Mouse (Mus musculus) embryo, embryonic 9.5 days (tissue): Measurements from ENCODE around the gene Thap4.
"Not testable (repeated sequence)": the region's sequence is repeated elsewhere in the genome, so short reads cannot be mapped to it uniquely, and the experiment has no call there.

Source experiments
- DNase-seq: peaks from one replicate; pipeline ENCODE4 v3.0.0-alpha.2; 2017; ENCODE audit errors: extremely low spot score

Gene Thap4

GRCm38 (mm10) chr1:93754573-93755290, at the start of gene Thap4:
TSS of gene Thap4 (minus strand) at chr1:93754864.
- peak; percentile 87 for DNase-seq

- DNase-seq: peak; percentile 100
Measured at GRCm38 (mm10) chr1:93803556-93804507, 49.2 kb upstream of the Thap4 start, which contains the start of gene Ing5. TSS of gene Ing5 (plus strand) at chr1:93803965.

GRCm38 (mm10) chr1:93802771-93803170, 48.1 kb upstream of the Thap4 start:
- no peak for DNase-seq

GRCm38 (mm10) chr1:93801741-93802238, 47.1 kb upstream of the Thap4 start, which contains the start of gene Dtymk:
TSS of gene Dtymk (minus strand) at chr1:93801934.
- DNase-seq: peak; percentile 92

GRCm38 (mm10) chr1:93800670-93801503, 46.2 kb upstream of the Thap4 start:
- no peak for DNase-seq

GRCm38 (mm10) chr1:93795886-93796285, 41.2 kb upstream of the Thap4 start:
- no peak for DNase-seq

- no peak for DNase-seq
Measured at GRCm38 (mm10) chr1:93794526-93794925, 39.9 kb upstream of the Thap4 start.

- DNase-seq: no peak
Measured at GRCm38 (mm10) chr1:93786912-93787311, 32.2 kb upstream of the Thap4 start.

- no peak for DNase-seq
Measured at GRCm38 (mm10) chr1:93776686-93777085, 22.0 kb upstream of the Thap4 start.

GRCm38 (mm10) chr1:93769901-93770300, 15.2 kb upstream of the Thap4 start:
- no peak for DNase-seq

GRCm38 (mm10) chr1:93767600-93767999, 12.9 kb upstream of the Thap4 start:
- DNase-seq: no peak

- no peak for DNase-seq
Measured at GRCm38 (mm10) chr1:93764871-93765591, 10.4 kb upstream of the Thap4 start.

GRCm38 (mm10) chr1:93763531-93763930, 8.9 kb upstream of the Thap4 start:
- not testable (repeated sequence) for DNase-seq

GRCm38 (mm10) chr1:93760076-93760475, 5.4 kb upstream of the Thap4 start:
- no peak for DNase-seq

- DNase-seq: no peak
Measured at GRCm38 (mm10) chr1:93756154-93756553, 1.5 kb upstream of the Thap4 start.

GRCm38 (mm10) chr1:93755618-93756017, 954 bp upstream of the Thap4 start:
- no peak for DNase-seq

GRCm38 (mm10) chr1:93755291-93755610, 587 bp upstream of the Thap4 start:
- no peak for DNase-seq

GRCm38 (mm10) chr1:93753911-93754572, 622 bp downstream of the Thap4 start:
- DNase-seq: peak; percentile 61

- no peak for DNase-seq
Measured at GRCm38 (mm10) chr1:93751290-93751689, 3.4 kb downstream of the Thap4 start, which contains the start of gene Atg4b. TSS of gene Atg4b (plus strand) at chr1:93751500.

- no peak for DNase-seq
Measured at GRCm38 (mm10) chr1:93748539-93748938, 6.1 kb downstream of the Thap4 start.
